Mouse (Mus musculus) forebrain, embryonic 15.5 days (tissue): ENCODE data around the gene Hist2h2aa2. TPM values are rescaled to one million over a fixed set of nuclear protein-coding genes. Genes with fewer than 3 reads are reported as not detected.
"Not testable (repeated sequence)": the region's sequence is repeated elsewhere in the genome, so short reads cannot be mapped to it uniquely, and the experiment has no call there.

ENCODE experiments used
- ATAC-seq: fragments of 200-750 bp; cut with Nextera tagmentation; replicated peaks from 2 replicates; pipeline ENCODE4 v1.8.0; 2017; ENCODE audit warnings: mild to moderate bottlenecking, moderate TSS enrichment, moderate library complexity
- H3K27ac ChIP-seq: fragments of 300-500 bp; sonication (generic); replicated peaks from 2 replicates; pipeline ENCODE4 v1.5.1; 2015; ENCODE audit warnings: mild to moderate bottlenecking, inconsistent platforms
- H3K27me3 ChIP-seq: fragments of 300-500 bp; sonication (generic); 2 replicates; pipeline ENCODE4 v1.6.1; 2015; ENCODE audit warnings: inconsistent platforms
- H3K36me3 ChIP-seq: fragments of 300-500 bp; sonication (generic); 2 replicates; pipeline ENCODE4 v1.6.1; 2015; ENCODE audit warnings: mild to moderate bottlenecking, inconsistent platforms
- H3K4me1 ChIP-seq: fragments of 300-500 bp; sonication (generic); 2 replicates; pipeline ENCODE4 v1.6.1; 2015; ENCODE audit warnings: inconsistent platforms
- H3K4me2 ChIP-seq: fragments of 300-500 bp; sonication (generic); replicated peaks from 2 replicates; pipeline ENCODE4 v1.6.1; 2015; ENCODE audit warnings: mild to moderate bottlenecking, inconsistent platforms
- H3K4me3 ChIP-seq: fragments of 300-500 bp; sonication (generic); 2 replicates; pipeline ENCODE4 v1.5.1; 2015; ENCODE audit warnings: mild to moderate bottlenecking, inconsistent platforms
- H3K9ac ChIP-seq: fragments of 300-500 bp; sonication (generic); replicated peaks from 2 replicates; pipeline ENCODE4 v1.6.1; 2015; ENCODE audit warnings: mild to moderate bottlenecking, inconsistent platforms
- H3K9me3 ChIP-seq: fragments of 300-500 bp; sonication (generic); 2 replicates; pipeline ENCODE4 v1.6.1; 2016; ENCODE audit warnings: inconsistent platforms
- WGBS: fragments of 180-500 bp; shearing (Covaris S2); methylation state at CpG from one replicate; pipeline ENCODE4 v1.1.7; 2015; ENCODE audit warnings: mixed read lengths; 5-methylcytosine and 5-hydroxymethylcytosine counted together
- polyA plus RNA-seq: library from polyadenylated mRNA; unstranded; fragments of >200 nt; fragmentation: Nextera tagmentation; extraction: Ambion mirVana; gene quantifications from 2 replicates; pipeline ENCODE4 v1.2.1, GENCODE M21; 2015

The Hist2h2aa2 gene
- polyA plus RNA-seq, 1 experiment from 2014 or later = 51.6 TPM

DNA sequence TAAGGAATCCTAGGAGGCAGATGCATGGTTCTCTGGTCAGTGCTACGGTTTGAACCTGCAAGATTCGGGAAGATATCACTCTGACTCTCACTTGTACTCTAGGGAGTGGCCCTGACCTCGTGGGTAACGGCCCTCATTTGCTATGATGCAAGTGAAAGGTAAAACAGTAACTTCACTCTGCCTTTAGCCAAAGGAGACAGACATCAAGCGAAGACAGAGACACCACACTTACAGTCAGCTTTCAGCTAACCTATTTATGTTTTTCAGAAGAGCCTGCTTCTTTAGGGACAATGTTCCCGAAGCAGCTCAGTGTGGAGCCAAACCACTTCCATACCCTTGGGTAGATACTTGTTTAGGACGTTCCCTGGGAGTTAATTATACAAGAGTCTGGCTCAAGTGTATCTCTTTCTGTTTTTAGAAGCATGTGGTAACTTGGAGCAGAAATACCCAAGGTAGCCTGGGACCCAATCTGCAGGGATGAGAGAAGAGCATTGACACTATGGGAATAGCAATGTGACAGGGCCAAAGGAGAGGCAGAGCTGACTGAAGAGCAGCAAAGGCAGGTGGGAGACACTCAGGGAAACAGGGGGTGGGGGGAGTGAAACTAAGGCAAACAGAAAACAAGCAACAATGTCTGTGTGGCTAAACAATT, 4.0 kb upstream of the Hist2h2aa2 start:
- Histone ChIP-seq H3K9ac (peak overlapping the region; percentile 62), H3K4me3 (peak overlapping the region; percentile 44; the same call in 1 of the 2 replicates), H3K27ac (peak overlapping the region; percentile 94)

DNA sequence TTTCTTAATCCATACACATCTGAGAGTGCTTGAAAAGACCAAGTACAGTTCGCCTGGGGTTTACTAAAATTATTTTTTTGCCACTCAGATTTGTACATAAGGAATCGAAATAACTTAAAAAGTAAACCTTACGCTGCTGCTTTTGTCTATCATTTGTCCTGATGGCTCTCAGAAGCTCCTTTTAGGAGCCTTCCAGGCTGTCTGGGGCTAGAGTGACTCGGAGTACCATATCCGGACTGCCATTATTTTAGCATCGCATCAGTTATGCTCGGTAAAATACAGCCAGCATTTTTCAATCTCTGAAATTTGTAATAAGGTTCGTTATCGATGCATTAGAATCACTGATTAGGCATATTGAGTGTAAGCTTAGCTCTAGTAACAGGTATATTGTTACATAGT, 722 bp upstream of the Hist2h2aa2 start:
- Histone ChIP-seq H3K27me3 (no peaks in the 10 kb centered on the region), H3K9me3 (no peaks in the 10 kb centered on the region), H3K9ac (peak overlapping the region; percentile 41), H3K4me2 (peak overlapping the region; percentile 49), H3K4me3 (peak overlapping the region; percentile 37), H3K36me3 (no peaks in the 10 kb centered on the region), H3K4me1 (peaks cover 34% of the 10 kb centered on the region), H3K27ac (peak overlapping the region; percentile 89)
- WGBS = 65% methylated on average over 9 of the region's 9 CpGs
- ATAC-seq = no peak

More for the DNA sequence above, 4.0 kb upstream of the Hist2h2aa2 start:
- no peaks in the 10 kb centered on the region for H3K9me3 ChIP-seq
- no peak for ATAC-seq
- peak overlapping the region; percentile 47 for H3K4me2 ChIP-seq
- no peaks in the 10 kb centered on the region for H3K27me3 ChIP-seq
- H3K4me1 ChIP-seq = peaks cover 32% of the 10 kb centered on the region
- no peaks in the 10 kb centered on the region for H3K36me3 ChIP-seq
- WGBS = 84% methylated on average over 7 of the region's 7 CpGs

GRCm38 (mm10) chr3:96238954-96239793, 902 bp downstream of the Hist2h2aa2 start, which contains the start of gene Hist2h3c2:
TSS of gene Hist2h3c2 (minus strand) at chr3:96239127.
- Histone ChIP-seq H3K4me2 (peak within 1 kb of the TSS; percentile 47), H3K4me3 (peak within 1 kb of the TSS; percentile 39), H3K4me1 (peaks cover 27% of the 10 kb centered on the region), H3K27ac (peak within 1 kb of the TSS; percentile 66), H3K9ac (peak within 1 kb of the TSS; percentile 49)
- not testable (repeated sequence) for H3K9me3 ChIP-seq, H3K36me3 ChIP-seq, H3K27me3 ChIP-seq
- ATAC-seq = peak; percentile 89
- WGBS = 1% methylated on average over 24 of the region's 68 CpGs

DNA sequence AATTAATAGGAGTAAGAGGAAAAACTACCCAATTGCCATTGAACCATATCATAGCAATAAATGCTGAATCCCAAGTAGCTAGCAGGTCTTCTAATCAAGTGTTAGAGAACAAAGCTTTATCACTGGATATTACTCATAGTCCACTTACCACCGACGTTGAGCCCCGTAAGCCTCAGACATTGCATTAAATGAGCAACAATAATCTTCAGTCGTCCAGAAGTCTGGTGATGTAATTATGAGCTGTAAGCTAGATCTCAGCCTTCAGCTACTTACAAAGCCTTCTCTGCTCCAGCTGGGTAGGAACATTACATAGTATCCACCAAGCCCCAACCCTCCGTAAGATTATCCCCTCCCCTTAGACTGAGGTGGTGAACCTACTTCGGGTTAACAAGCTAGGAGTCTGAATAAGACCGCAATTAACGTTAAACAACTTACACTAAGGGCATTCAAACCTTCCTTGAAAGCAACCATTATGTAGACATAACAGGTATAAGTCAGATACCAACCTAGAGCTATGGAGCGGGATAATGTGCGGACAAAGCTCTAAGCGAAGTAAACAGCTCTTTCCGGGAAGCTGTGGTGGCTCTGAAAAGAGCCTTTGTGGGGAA, 2.1 kb downstream of the Hist2h2aa2 start:
- H3K9me3 ChIP-seq = no peaks in the 10 kb centered on the region
- no peaks in the 10 kb centered on the region for H3K27me3 ChIP-seq
- no peaks in the 10 kb centered on the region for H3K36me3 ChIP-seq
- H3K4me3 ChIP-seq = peak overlapping the region; percentile 39
- peaks cover 23% of the 10 kb centered on the region for H3K4me1 ChIP-seq
- peak overlapping the region; percentile 47 for H3K4me2 ChIP-seq
- under 1% methylated on average over 12 of the region's 12 CpGs for WGBS
- peak overlapping the region; percentile 49 for H3K9ac ChIP-seq
- ATAC-seq = no peak
- peak overlapping the region; percentile 40; the same call in 1 of the 2 replicates for H3K27ac ChIP-seq

GRCm38 (mm10) chr3:96237335-96237903, 2.7 kb downstream of the Hist2h2aa2 start:
- WGBS = 17% methylated on average over 7 of the region's 7 CpGs
- Histone ChIP-seq H3K4me3 (peak overlapping the region; percentile 39), H3K27me3 (no peaks in the 10 kb centered on the region), H3K4me1 (peaks cover 23% of the 10 kb centered on the region), H3K36me3 (no peaks in the 10 kb centered on the region), H3K9ac (peak overlapping the region; percentile 49), H3K4me2 (peak overlapping the region; percentile 47), H3K27ac (0 out of 2 replicates have a peak overlapping the region, but pooled peaks have one; percentile 40), H3K9me3 (no peaks in the 10 kb centered on the region)
- no peak for ATAC-seq

GRCm38 (mm10) chr3:96236834-96237334, 3.2 kb downstream of the Hist2h2aa2 start:
- no peak for ATAC-seq
- peak overlapping the region; percentile 49; the same call in 1 of the 2 replicates for H3K9ac ChIP-seq
- peak overlapping the region; percentile 39 for H3K4me3 ChIP-seq

GRCm38 (mm10) chr3:96235836-96236235, 4.2 kb downstream of the Hist2h2aa2 start:
- no peak overlapping the region for H3K4me2 ChIP-seq
- no peak overlapping the region for H3K4me3 ChIP-seq
- WGBS = 76% methylated on average over 3 of the region's 3 CpGs
- no peaks in the 10 kb centered on the region for H3K27me3 ChIP-seq
- ATAC-seq = no peak
- H3K27ac ChIP-seq = no peak overlapping the region
- H3K9ac ChIP-seq = no peak overlapping the region
- no peaks in the 10 kb centered on the region for H3K36me3 ChIP-seq
- H3K9me3 ChIP-seq = no peaks in the 10 kb centered on the region
- H3K4me1 ChIP-seq = peaks cover 18% of the 10 kb centered on the region

More at GRCm38 (mm10) chr3:96236834-96237334, 3.2 kb downstream of the Hist2h2aa2 start:
- 83% methylated on average over 4 of the region's 4 CpGs for WGBS
- no peaks in the 10 kb centered on the region for H3K9me3 ChIP-seq
- H3K4me1 ChIP-seq = peaks cover 23% of the 10 kb centered on the region
- no peaks in the 10 kb centered on the region for H3K36me3 ChIP-seq
- H3K4me2 ChIP-seq = peak overlapping the region; percentile 47
- no peaks in the 10 kb centered on the region for H3K27me3 ChIP-seq
- H3K27ac ChIP-seq = no peak overlapping the region

DNA sequence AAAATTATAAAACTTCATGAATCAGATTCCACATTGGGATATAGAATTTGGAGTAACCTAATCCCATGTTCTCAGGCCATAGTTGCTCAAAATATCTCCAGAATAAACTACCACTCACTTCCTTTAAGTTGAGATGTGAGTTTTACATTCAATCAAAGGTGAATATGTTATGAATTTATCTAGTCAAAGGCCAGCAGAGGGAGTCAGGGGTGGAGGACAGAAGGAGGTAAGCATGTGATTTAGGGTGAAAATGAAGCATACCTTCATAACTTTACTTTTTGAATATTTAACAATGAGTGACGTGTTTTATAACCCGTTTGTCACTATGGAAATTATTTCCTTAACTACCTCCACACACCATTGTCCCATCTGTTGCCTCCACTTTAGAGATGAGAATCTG, 5.2 kb downstream of the Hist2h2aa2 start:
- ATAC-seq = no peak
- 95% methylated on average over 2 of the region's 2 CpGs for WGBS
- Histone ChIP-seq H3K27ac (no peak overlapping the region), H3K36me3 (no peaks in the 10 kb centered on the region), H3K4me1 (peaks cover 16% of the 10 kb centered on the region), H3K27me3 (no peaks in the 10 kb centered on the region), H3K4me3 (no peak overlapping the region), H3K9me3 (no peaks in the 10 kb centered on the region), H3K9ac (no peak overlapping the region), H3K4me2 (no peak overlapping the region)

DNA sequence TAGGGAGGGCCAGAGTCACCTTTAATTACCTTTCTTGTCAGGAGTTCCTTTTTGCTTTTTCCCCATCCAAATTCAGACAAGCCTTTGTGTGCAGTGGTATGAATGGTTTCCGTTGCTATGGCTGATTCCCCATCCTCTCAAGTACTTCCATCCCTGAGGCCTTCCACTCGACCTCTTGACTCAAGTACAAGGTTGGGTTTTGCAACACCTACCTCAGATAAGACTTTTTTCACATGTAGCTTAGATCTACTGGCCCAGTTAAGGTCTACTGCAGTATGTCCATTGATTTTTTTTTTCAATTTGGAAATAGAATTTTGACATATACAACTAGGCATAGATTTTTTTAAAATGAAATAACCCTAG, 8.3 kb downstream of the Hist2h2aa2 start:
- 49% methylated on average over 2 of the region's 2 CpGs for WGBS
- Histone ChIP-seq H3K27ac (no peak overlapping the region), H3K27me3 (no peaks in the 10 kb centered on the region), H3K4me2 (no peak overlapping the region), H3K4me1 (no peaks in the 10 kb centered on the region), H3K36me3 (no peaks in the 10 kb centered on the region), H3K9me3 (no peaks in the 10 kb centered on the region), H3K4me3 (no peak overlapping the region), H3K9ac (no peak overlapping the region)
- ATAC-seq = no peak

- no peaks in the 10 kb centered on the region for H3K9me3 ChIP-seq
- no peak for ATAC-seq
- no peaks in the 10 kb centered on the region for H3K4me1 ChIP-seq
- no peak overlapping the region for H3K9ac ChIP-seq
- no peaks in the 10 kb centered on the region for H3K36me3 ChIP-seq
- H3K4me3 ChIP-seq = no peak overlapping the region
- no peak overlapping the region for H3K27ac ChIP-seq
- 70% methylated on average over 4 of the region's 4 CpGs for WGBS
- no peak overlapping the region for H3K4me2 ChIP-seq
- H3K27me3 ChIP-seq = no peaks in the 10 kb centered on the region
Observed at GRCm38 (mm10) chr3:96230910-96231757, 8.9 kb downstream of the Hist2h2aa2 start.

DNA sequence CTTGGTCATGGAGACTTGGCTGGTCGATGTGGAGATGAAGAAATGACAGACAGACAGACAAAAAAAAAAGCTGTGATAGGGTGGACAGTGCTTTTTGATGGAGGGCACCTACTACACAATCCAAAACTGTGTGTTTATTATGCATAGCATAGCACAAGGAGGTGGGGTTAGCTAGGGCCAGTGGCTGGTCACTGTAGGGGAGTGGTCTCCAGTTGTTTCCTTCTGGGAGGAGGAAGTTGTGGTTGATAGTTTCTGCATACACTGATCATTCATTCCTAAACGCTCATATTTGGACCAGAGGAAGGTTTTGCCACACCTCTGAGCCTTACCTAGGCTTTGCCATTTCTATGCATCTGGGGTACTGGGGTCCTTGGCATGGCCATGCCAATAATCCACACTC, 9.7 kb downstream of the Hist2h2aa2 start:
- H3K9ac ChIP-seq = no peak overlapping the region
- H3K4me3 ChIP-seq = no peak overlapping the region
- H3K4me1 ChIP-seq = 0 out of 2 replicates have a peak, but pooled peaks cover 5% of the 10 kb centered on the region
- WGBS = 78% methylated on average over 2 of the region's 2 CpGs
- no peak for ATAC-seq
- H3K9me3 ChIP-seq = no peaks in the 10 kb centered on the region
- no peaks in the 10 kb centered on the region for H3K36me3 ChIP-seq
- H3K27me3 ChIP-seq = no peaks in the 10 kb centered on the region
- no peak overlapping the region for H3K4me2 ChIP-seq
- H3K27ac ChIP-seq = no peak overlapping the region
